Mouse (Mus musculus): ENCODE measurements around the gene Pecam1.

Pecam1 gene

GRCm38 (mm10) chr11:106692890-106693289 is 57.5 kb downstream of the Pecam1 start:
- TF ChIP-seq GATA4 (IDR thresholded peaks at IDR 0.05; ENCODE audit: insufficient replicate concordance, low read length): no peak

GRCm38 (mm10) chr11:106688375-106688774 is 62.1 kb downstream of the Pecam1 start:
- TF ChIP-seq GATA4 (IDR thresholded peaks at IDR 0.05; ENCODE audit: insufficient replicate concordance, low read length): no peak

- no peak for TF ChIP-seq GATA4 (IDR thresholded peaks at IDR 0.05; ENCODE audit: insufficient replicate concordance, low read length)
These were observed 63.1 kb downstream of the Pecam1 start for GRCm38 (mm10) chr11:106687293-106687692.

- no peak for TF ChIP-seq GATA4 (IDR thresholded peaks at IDR 0.05; ENCODE audit: insufficient replicate concordance, low read length)
These were observed 66.4 kb downstream of the Pecam1 start for GRCm38 (mm10) chr11:106684027-106684426.

GRCm38 (mm10) chr11:106683345-106683744 is 67.1 kb downstream of the Pecam1 start:
- no peak for TF ChIP-seq GATA4 (IDR thresholded peaks at IDR 0.05; ENCODE audit: insufficient replicate concordance, low read length)

- no peak for TF ChIP-seq GATA4 (IDR thresholded peaks at IDR 0.05; ENCODE audit: insufficient replicate concordance, low read length)
These were observed 69.3 kb downstream of the Pecam1 start for GRCm38 (mm10) chr11:106681138-106681537.

GRCm38 (mm10) chr11:106679874-106680273 is 70.6 kb downstream of the Pecam1 start:
- no peak for TF ChIP-seq GATA4 (IDR thresholded peaks at IDR 0.05; ENCODE audit: insufficient replicate concordance, low read length)

GRCm38 (mm10) chr11:106677910-106678591 is 72.4 kb downstream of the Pecam1 start:
- no peak; the same call in 1 of the 2 replicates for TF ChIP-seq GATA4 (IDR thresholded peaks at IDR 0.05; ENCODE audit: insufficient replicate concordance, low read length)

GRCm38 (mm10) chr11:106677331-106677730 is 73.1 kb downstream of the Pecam1 start:
- no peak for TF ChIP-seq GATA4 (IDR thresholded peaks at IDR 0.05; ENCODE audit: insufficient replicate concordance, low read length)

- no peak for TF ChIP-seq GATA4 (IDR thresholded peaks at IDR 0.05; ENCODE audit: insufficient replicate concordance, low read length)
These were observed 74.6 kb downstream of the Pecam1 start for GRCm38 (mm10) chr11:106675875-106676274.

- peak; percentile 89 for TF ChIP-seq GATA4 (IDR thresholded peaks at IDR 0.05; ENCODE audit: insufficient replicate concordance, low read length)
These were observed 75.2 kb downstream of the Pecam1 start for GRCm38 (mm10) chr11:106675201-106675726.

- TF ChIP-seq GATA4 (IDR thresholded peaks at IDR 0.05; ENCODE audit: insufficient replicate concordance, low read length): peak; percentile 70; the same call in 1 of the 2 replicates
These were observed 75.7 kb downstream of the Pecam1 start for GRCm38 (mm10) chr11:106674612-106675153.

GRCm38 (mm10) chr11:106673727-106674611 is 76.5 kb downstream of the Pecam1 start:
- no peak for TF ChIP-seq GATA4 (IDR thresholded peaks at IDR 0.05; ENCODE audit: insufficient replicate concordance, low read length)

GRCm38 (mm10) chr11:106672919-106673505 is 77.4 kb downstream of the Pecam1 start:
- no peak for TF ChIP-seq GATA4 (IDR thresholded peaks at IDR 0.05; ENCODE audit: insufficient replicate concordance, low read length)

GRCm38 (mm10) chr11:106671801-106672200 is 78.6 kb downstream of the Pecam1 start:
- no peak for TF ChIP-seq GATA4 (IDR thresholded peaks at IDR 0.05; ENCODE audit: insufficient replicate concordance, low read length)

All from liver, adult (tissue).